Mouse (Mus musculus) liver, embryonic 14.5 days (tissue): ENCODE results near the gene Acbd4.

Source experiments
- CTCF ChIP-seq: IDR thresholded peaks from 2 replicates; pipeline ENCODE4 v1.5.1; 2016; ENCODE audit warnings: antibody characterized with exemption, low read depth, control low read depth
- EP300 ChIP-seq: IDR thresholded peaks from 2 replicates; pipeline ENCODE4 v1.6.1; 2016; ENCODE audit warnings: antibody characterized with exemption, low read depth

DNA sequence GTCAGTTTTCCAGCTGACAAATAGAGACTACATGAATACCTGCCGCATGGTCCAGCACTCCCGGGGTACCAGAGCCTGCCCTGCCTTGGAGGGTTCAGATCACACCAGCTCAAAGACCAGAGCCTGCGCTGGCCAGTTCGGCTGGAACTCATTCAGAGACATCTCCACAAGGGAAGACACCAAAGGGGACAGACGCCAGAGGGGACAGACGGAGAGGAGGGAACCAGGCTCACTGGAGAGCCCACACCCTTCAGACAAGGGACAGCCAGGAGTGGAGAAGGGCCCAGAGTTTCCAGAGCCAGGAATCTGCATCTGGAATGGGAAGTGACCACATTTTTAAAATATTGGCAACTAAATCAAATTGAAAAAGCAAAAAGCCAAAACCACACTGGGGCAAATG is 19.9 kb upstream of the Acbd4 start:
- TF ChIP-seq EP300, result no peak
- TF ChIP-seq CTCF, result no peak
